Mouse (Mus musculus) ES-CJ7 (cell line): ENCODE measurements around the gene Slc46a3.

Experiments
- DNase-seq: peaks from one replicate; pipeline ENCODE4 v3.0.0; 2011; ENCODE audit warnings: low read depth, low spot score

Slc46a3 gene

GRCm38 (mm10) chr5:147895436-147896198 is 1.0 kb upstream of the Slc46a3 start:
- DNase-seq = peak; percentile 76

GRCm38 (mm10) chr5:147893766-147894454 is 705 bp downstream of the Slc46a3 start:
- DNase-seq = no peak

- DNase-seq = no peak
Observed at GRCm38 (mm10) chr5:147893143-147893542, 1.5 kb downstream of the Slc46a3 start.

- no peak for DNase-seq
Observed at GRCm38 (mm10) chr5:147892735-147893134, 1.9 kb downstream of the Slc46a3 start.

- DNase-seq = no peak
Observed at GRCm38 (mm10) chr5:147888313-147889297, 6.0 kb downstream of the Slc46a3 start.

GRCm38 (mm10) chr5:147883581-147883980 is 11.0 kb downstream of the Slc46a3 start:
- DNase-seq = no peak

- DNase-seq = no peak
Observed at GRCm38 (mm10) chr5:147879971-147880682, 14.5 kb downstream of the Slc46a3 start.

GRCm38 (mm10) chr5:147877520-147877919 is 17.1 kb downstream of the Slc46a3 start:
- peak; percentile 82 for DNase-seq

- no peak for DNase-seq
Observed at GRCm38 (mm10) chr5:147875210-147875609, 19.4 kb downstream of the Slc46a3 start.

- DNase-seq = no peak
Observed at GRCm38 (mm10) chr5:147874491-147875065, 20.0 kb downstream of the Slc46a3 start.

- DNase-seq = no peak
Observed at GRCm38 (mm10) chr5:147871091-147871820, 23.4 kb downstream of the Slc46a3 start.

- peak; percentile 44 for DNase-seq
Observed at GRCm38 (mm10) chr5:147870296-147870695, 24.3 kb downstream of the Slc46a3 start.

GRCm38 (mm10) chr5:147869568-147869967 is 25.0 kb downstream of the Slc46a3 start:
- DNase-seq = no peak

- no peak for DNase-seq
Observed at GRCm38 (mm10) chr5:147868674-147869073, 25.9 kb downstream of the Slc46a3 start.

- DNase-seq = peak; percentile 86
Observed at GRCm38 (mm10) chr5:147860449-147861261, 34.0 kb downstream of the Slc46a3 start, which contains the start of gene Pomp. Gene Pomp, plus strand, starts transcription at chr5:147860461.

- DNase-seq = no peak
Observed at GRCm38 (mm10) chr5:147860076-147860448, 34.6 kb downstream of the Slc46a3 start.

GRCm38 (mm10) chr5:147850194-147850593 is 44.4 kb downstream of the Slc46a3 start:
- DNase-seq = no peak

GRCm38 (mm10) chr5:147848164-147848863 is 46.3 kb downstream of the Slc46a3 start:
- peak; percentile 82 for DNase-seq

- no peak for DNase-seq
Observed at GRCm38 (mm10) chr5:147847361-147847760, 47.3 kb downstream of the Slc46a3 start.
